Mouse (Mus musculus) lung, embryonic 16.5 days (tissue): Measurements from ENCODE around the gene Sars. TPM values are rescaled to one million over a fixed set of nuclear protein-coding genes. Genes with fewer than 3 reads are reported as not detected.
A peak's percentile ranks its signal among the peaks of the same experiment; 100 is the strongest.

Experiments
- ATAC-seq: fragments of 200-750 bp; cut with Nextera tagmentation; 2 replicates; pipeline ENCODE4 v1.8.0; 2017; ENCODE audit warnings: low read depth, mild to moderate bottlenecking, moderate library complexity
- H3K27ac ChIP-seq: fragments of 300-500 bp; sonication (generic); 2 replicates; pipeline ENCODE4 v1.5.1; 2014; ENCODE audit warnings: mild to moderate bottlenecking, control low read depth, low read length
- H3K27me3 ChIP-seq: fragments of 300-500 bp; sonication (generic); 2 replicates; pipeline ENCODE4 v1.6.1; 2014; ENCODE audit warnings: low read depth, low read length, mixed read lengths; ENCODE audit not compliant: control insufficient read depth, insufficient read depth
- H3K36me3 ChIP-seq: fragments of 300-500 bp; sonication (generic); 2 replicates; pipeline ENCODE4 v1.6.1; 2014; ENCODE audit warnings: low read length; ENCODE audit not compliant: control insufficient read depth, insufficient read depth
- H3K4me1 ChIP-seq: fragments of 300-500 bp; sonication (generic); replicated peaks from 2 replicates; pipeline ENCODE4 v1.6.1; 2014; ENCODE audit warnings: low read length, mixed read lengths; ENCODE audit not compliant: control insufficient read depth, insufficient read depth
- H3K4me2 ChIP-seq: fragments of 300-500 bp; sonication (generic); 2 replicates; pipeline ENCODE4 v1.6.1; 2014; ENCODE audit warnings: low read depth, low read length, control low read depth
- H3K4me3 ChIP-seq: fragments of 300-500 bp; sonication (generic); 2 replicates; pipeline ENCODE4 v1.5.1; 2014; ENCODE audit warnings: mild to moderate bottlenecking, low read length, control low read depth
- H3K9ac ChIP-seq: fragments of 300-500 bp; sonication (generic); 2 replicates; pipeline ENCODE4 v1.6.1; 2014; ENCODE audit warnings: low read length, control low read depth
- H3K9me3 ChIP-seq: fragments of 300-500 bp; sonication (generic); 2 replicates; pipeline ENCODE4 v1.6.1; 2016; ENCODE audit warnings: low read length; ENCODE audit not compliant: control insufficient read depth
- WGBS: fragments of 180-500 bp; shearing (Covaris S2); extraction: QIAGEN DNeasy Blood & Tissue Kit; methylation state at CpG from one replicate; pipeline ENCODE4 v1.1.7; 2014; 5-methylcytosine and 5-hydroxymethylcytosine counted together
- polyA plus RNA-seq: library from polyadenylated mRNA; unstranded; fragments of >200 nt; fragmentation: Nextera tagmentation; extraction: Ambion mirVana; gene quantifications from 2 replicates; pipeline ENCODE4 v1.2.1, GENCODE M21; 2015

Sars gene
- polyA plus RNA-seq, 1 experiment from 2014 or later = 117 TPM

DNA sequence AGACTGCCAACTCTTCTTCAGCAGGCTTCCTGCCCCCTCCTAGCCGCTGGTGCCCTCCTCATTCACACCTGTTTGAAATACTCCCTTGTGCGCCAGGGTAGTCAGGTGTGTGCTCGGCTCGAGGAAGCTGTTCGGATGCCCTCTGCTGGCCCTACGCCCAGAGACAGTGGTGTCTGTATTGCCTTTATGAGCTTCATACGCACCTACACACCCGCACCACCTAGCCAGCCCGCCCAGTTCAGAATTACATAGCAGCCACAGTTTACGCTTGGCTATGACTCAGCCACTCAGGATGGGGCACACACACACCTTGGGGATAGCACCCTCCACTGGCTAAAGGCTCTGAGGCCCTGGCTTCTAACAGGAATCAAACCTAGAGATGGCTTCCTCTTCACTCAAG, 13.9 kb upstream of the Sars start:
- H3K9ac ChIP-seq = no peak overlapping the region
- H3K27ac ChIP-seq = no peak overlapping the region
- no peak overlapping the region for H3K4me3 ChIP-seq
- no peaks in the 10 kb centered on the region for H3K9me3 ChIP-seq
- peak overlapping the region; percentile 34 for H3K4me2 ChIP-seq
- H3K27me3 ChIP-seq = no peaks in the 10 kb centered on the region
- WGBS = 15% methylated on average over 10 of the region's 10 CpGs
- no peaks in the 10 kb centered on the region for H3K36me3 ChIP-seq
- H3K4me1 ChIP-seq = peaks cover 4% of the 10 kb centered on the region; the same call in 1 of the 2 replicates
- ATAC-seq = peak; percentile 83

DNA sequence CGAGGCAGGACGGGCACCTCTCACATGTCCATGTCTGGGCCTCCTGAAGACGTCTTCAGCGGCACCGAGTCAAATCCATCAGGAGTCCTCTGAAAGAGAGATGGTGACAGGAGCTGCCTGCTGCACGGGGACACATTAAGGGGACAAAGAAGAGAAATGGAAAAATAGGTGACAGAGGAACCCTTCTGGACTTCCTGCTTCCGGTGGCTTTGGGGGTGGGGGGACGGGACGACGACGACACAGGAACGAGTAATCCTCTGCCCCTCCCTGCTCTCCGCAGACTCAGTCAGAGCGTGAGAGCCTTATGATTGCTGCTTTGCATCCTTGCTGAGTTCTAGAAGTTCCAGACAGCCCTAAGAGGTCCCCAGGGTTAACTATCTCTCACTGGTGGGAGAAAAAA, 13.4 kb upstream of the Sars start:
- H3K4me3 ChIP-seq = peak overlapping the region; percentile 2; the same call in 1 of the 2 replicates
- 45% methylated on average over 14 of the region's 14 CpGs for WGBS
- no peaks in the 10 kb centered on the region for H3K36me3 ChIP-seq
- no peak overlapping the region; the same call in 1 of the 2 replicates for H3K27ac ChIP-seq
- H3K9ac ChIP-seq = peak overlapping the region; percentile 2; the same call in 1 of the 2 replicates
- H3K4me1 ChIP-seq = peaks cover 4% of the 10 kb centered on the region; the same call in 1 of the 2 replicates
- H3K4me2 ChIP-seq = peak overlapping the region; percentile 34
- peak; percentile 32 for ATAC-seq
- no peaks in the 10 kb centered on the region for H3K27me3 ChIP-seq
- H3K9me3 ChIP-seq = no peaks in the 10 kb centered on the region

DNA sequence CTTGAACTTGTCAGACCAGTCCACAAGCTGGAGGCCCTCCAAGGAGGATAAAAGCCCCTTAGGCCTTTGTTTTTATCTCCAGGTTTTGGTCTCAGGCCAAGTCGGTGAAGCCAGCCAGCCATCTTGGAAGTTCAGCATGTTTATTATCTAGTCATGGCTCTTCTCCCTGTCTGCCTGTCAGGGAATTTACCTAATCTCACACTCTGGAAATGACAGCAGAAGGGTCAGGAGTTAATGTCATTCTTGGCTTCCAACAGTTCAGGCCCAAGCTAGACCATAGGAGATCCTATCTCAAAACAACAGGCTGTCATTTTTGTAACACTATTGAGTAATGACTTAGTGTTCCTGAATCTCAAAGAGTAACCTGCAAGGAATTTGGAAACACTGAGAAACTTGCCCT, 9.2 kb upstream of the Sars start:
- Histone ChIP-seq H3K9me3 (no peaks in the 10 kb centered on the region), H3K4me1 (peaks cover 4% of the 10 kb centered on the region; the same call in 1 of the 2 replicates), H3K4me3 (no peak overlapping the region), H3K27me3 (no peaks in the 10 kb centered on the region), H3K36me3 (no peaks in the 10 kb centered on the region), H3K9ac (no peak overlapping the region), H3K27ac (no peak overlapping the region), H3K4me2 (no peak overlapping the region)
- 53% methylated on average over 1 of the region's 1 CpGs for WGBS
- ATAC-seq = no peak

DNA sequence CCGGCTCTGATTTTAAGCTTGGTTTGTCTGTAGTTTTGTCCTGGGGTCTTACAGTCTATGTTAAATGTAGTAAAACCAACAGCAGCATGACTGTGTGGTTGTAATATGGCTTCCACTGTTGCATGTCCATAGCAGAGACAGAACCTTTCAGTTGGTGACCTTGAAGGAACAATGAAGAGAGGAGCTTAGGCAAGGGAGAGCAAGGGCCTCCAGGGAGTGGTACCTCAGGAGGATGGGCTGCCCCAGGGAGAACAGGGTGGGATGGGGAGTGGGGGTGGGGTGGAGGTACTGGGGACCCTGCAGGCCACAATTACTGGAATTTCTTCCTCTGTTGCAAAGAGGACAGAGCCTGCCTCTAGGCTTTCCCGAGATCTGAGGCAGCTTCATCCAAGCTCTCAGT, 7.0 kb upstream of the Sars start:
- no peaks in the 10 kb centered on the region for H3K9me3 ChIP-seq
- no peak for ATAC-seq
- WGBS = 80% methylated on average over 2 of the region's 2 CpGs

DNA sequence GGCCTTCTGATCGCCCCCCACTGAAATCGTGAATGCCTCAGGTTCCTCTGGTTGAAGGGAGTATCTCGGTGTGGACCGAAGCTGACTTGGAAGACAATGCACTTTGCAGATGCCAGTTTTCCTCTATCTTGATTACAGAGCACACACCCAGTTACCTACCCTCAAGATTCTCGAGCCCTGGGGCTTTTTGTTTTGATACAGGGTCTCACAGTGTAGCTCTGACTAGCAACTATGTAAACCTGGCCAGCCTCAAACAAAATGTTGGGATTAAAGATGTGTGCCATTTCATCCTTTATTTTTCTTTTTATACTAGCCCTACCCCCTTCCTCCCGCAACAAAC, 327 bp upstream of the Sars start:
- no peak for ATAC-seq
- WGBS = 11% methylated on average over 6 of the region's 6 CpGs
- peak overlapping the region; percentile 82 for H3K4me3 ChIP-seq

More for the DNA sequence above, 7.0 kb upstream of the Sars start:
- Histone ChIP-seq H3K36me3 (no peaks in the 10 kb centered on the region), H3K4me1 (no peaks in the 10 kb centered on the region), H3K27me3 (no peaks in the 10 kb centered on the region), H3K27ac (no peak overlapping the region), H3K4me3 (no peak overlapping the region), H3K4me2 (no peak overlapping the region), H3K9ac (no peak overlapping the region)

DNA sequence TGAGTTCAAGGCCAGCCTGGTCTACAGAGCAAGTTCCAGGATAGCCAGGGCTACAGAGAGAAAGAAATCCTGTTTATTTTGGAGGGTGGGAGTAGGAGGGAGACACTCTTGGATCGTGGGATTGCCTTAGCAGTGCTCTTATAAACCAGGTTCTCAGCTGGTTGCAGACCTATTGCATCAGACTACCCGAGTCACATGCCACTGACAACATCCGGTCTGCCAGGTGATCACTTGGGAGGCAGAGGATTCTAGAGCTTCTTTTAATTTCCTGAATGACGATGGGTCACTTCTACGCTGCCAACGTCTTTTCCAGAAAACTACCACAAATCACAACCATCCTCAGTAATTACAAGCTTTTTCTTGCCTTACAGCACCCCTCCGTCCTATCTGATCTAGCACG, 980 bp downstream of the Sars start:
- peak; percentile 32; the same call in 1 of the 2 replicates for ATAC-seq
- no peaks in the 10 kb centered on the region for H3K36me3 ChIP-seq
- H3K4me1 ChIP-seq = peaks cover 15% of the 10 kb centered on the region
- peak overlapping the region; percentile 85 for H3K9ac ChIP-seq
- H3K9me3 ChIP-seq = no peaks in the 10 kb centered on the region
- no peaks in the 10 kb centered on the region for H3K27me3 ChIP-seq
- 9% methylated on average over 8 of the region's 8 CpGs for WGBS
- peak overlapping the region; percentile 64 for H3K27ac ChIP-seq
- peak overlapping the region; percentile 82 for H3K4me3 ChIP-seq
- peak overlapping the region; percentile 83 for H3K4me2 ChIP-seq

More for the DNA sequence above, 327 bp upstream of the Sars start:
- no peaks in the 10 kb centered on the region for H3K9me3 ChIP-seq
- H3K27ac ChIP-seq = peak overlapping the region; percentile 58; the same call in 1 of the 2 replicates
- H3K27me3 ChIP-seq = no peaks in the 10 kb centered on the region
- H3K4me1 ChIP-seq = peaks cover 15% of the 10 kb centered on the region
- no peaks in the 10 kb centered on the region for H3K36me3 ChIP-seq
- H3K4me2 ChIP-seq = peak overlapping the region; percentile 69
- H3K9ac ChIP-seq = peak overlapping the region; percentile 85

DNA sequence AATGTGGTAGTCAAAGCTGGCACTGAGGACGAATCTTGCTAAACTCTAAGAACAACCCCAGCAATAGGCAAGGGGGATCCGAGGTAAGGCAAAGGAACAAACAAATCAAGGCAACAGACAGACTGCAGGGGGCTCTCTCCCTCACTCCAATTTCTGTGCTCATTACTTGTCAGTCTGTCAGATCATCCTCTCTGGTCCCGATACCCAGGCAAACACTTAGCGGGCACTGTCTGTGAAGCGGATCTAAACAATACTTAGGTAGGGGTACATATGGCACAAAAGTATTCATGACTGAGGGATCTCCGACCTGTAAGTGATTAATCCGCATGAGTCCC, 8.7 kb downstream of the Sars start:
- Histone ChIP-seq H3K4me2 (no peak overlapping the region), H3K4me3 (no peak overlapping the region), H3K9ac (no peak overlapping the region), H3K36me3 (peaks cover 29% of the 10 kb centered on the region), H3K27ac (no peak overlapping the region), H3K9me3 (no peaks in the 10 kb centered on the region), H3K27me3 (no peaks in the 10 kb centered on the region), H3K4me1 (no peaks in the 10 kb centered on the region)
- 80% methylated on average over 7 of the region's 7 CpGs for WGBS
- ATAC-seq = no peak

DNA sequence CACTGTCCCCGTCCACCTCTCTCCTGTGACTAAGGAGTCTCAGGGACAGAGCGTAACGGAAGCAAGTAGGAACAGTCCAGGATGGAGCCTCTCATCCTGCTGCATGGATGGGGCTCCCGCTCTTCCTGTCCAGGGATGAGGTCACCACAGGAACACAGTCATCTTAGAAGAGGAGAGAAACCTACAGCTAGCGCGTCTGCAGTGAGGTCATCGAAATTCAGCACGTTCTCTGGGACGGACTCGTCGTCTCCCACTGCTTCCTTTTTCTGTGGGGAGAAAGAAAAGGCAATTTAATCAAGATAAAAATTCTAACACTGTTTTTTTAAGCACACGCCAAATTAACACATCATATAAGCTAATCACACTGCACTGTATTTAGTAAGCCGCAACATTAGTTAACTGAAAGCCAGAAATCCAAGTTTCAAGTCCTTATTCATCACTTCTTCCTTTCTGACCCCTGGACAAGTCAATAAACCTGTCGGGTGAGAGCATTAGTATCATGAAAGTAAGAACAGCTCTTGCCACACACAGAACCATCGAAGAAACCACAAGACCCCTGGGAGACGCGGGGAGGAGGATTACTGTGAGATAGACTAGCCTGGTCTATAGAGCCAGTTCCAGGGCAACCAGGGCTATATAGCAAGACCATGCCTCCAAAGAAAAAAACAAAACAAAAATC, 9.2 kb downstream of the Sars start:
- no peak overlapping the region for H3K9ac ChIP-seq
- peak; percentile 80; the same call in 1 of the 2 replicates for ATAC-seq
- H3K4me3 ChIP-seq = no peak overlapping the region
- WGBS = 78% methylated on average over 17 of the region's 17 CpGs
- H3K27me3 ChIP-seq = no peaks in the 10 kb centered on the region
- H3K27ac ChIP-seq = peak overlapping the region; percentile 16; the same call in 1 of the 2 replicates
- H3K4me1 ChIP-seq = no peaks in the 10 kb centered on the region
- no peak overlapping the region for H3K4me2 ChIP-seq
- peaks cover 29% of the 10 kb centered on the region for H3K36me3 ChIP-seq
- no peaks in the 10 kb centered on the region for H3K9me3 ChIP-seq

DNA sequence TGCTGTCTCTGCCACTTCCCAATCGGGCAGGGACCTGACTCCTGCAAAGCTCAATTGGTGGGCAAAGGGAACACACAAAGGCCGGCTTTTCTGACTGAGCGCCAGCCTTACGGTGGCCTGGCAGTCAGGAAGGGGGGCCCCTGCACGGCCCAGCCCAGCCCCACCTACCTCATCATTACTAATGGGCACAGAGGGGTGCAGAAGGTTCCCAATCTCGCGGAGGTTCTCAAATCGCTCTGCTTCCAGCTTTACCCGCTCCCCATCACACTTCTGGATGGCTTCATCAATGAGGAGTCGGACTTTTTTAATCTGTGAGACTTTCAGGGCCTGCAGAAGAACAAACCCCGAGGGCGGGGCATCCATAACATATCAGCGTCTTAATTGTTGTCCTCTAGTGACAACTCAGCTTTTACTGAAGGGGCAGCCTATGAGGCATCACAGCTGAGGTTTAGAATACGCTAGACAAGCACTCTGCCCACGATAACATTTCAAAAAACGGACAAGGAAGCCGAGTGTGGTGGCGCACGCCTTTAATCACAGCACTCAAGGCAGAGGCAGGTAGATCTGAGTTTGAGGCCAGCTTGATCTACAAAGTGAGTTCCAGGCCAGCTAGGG, 11.0 kb downstream of the Sars start:
- Histone ChIP-seq H3K36me3 (peaks cover 32% of the 10 kb centered on the region), H3K27ac (no peak overlapping the region), H3K9me3 (no peaks in the 10 kb centered on the region), H3K27me3 (no peaks in the 10 kb centered on the region), H3K4me3 (no peak overlapping the region), H3K4me2 (no peak overlapping the region), H3K4me1 (no peaks in the 10 kb centered on the region), H3K9ac (no peak overlapping the region)
- no peak for ATAC-seq
- WGBS = 62% methylated on average over 19 of the region's 19 CpGs
